In genomic region chr12:33220081-33220480, GRCm38 (mm10) we compare ENCODE assay signal across 8 mouse cellular contexts.
DNase-seq lines count a peak whose midpoint lies in the region; ATAC-seq and TF ChIP-seq lines count a peak whose summit lies in the region.

No protein-coding gene starts in this region.

- TF ChIP-seq CTCF in stomach, postnatal 0 days (IDR thresholded peaks at IDR 0.05; ENCODE audit: low read depth): no peak

- 58% methylated on average over 5 of the region's 5 CpGs for WGBS in heart, embryonic 14.5 days
- whole genome bisulfite sequencing in stomach, embryonic 15.5 days: 73% methylated on average over 5 of the region's 5 CpGs
- WGBS in stomach, postnatal 0 days: 61% methylated on average over 5 of the region's 5 CpGs
- WGBS in liver, embryonic 13.5 days (ENCODE audit: insufficient replicate concordance): 50% methylated on average over 5 of the region's 5 CpGs

- DNase-seq in heart, postnatal 36 days: no peak
- DNase-seq in stomach, postnatal 0 days (ENCODE audit: low spot score): no peak
- no peak for DNase-seq in liver, embryonic 13.5 days
- no peak for DNase-seq in kidney, postnatal 14 days
- DNase-seq in left cerebral cortex, postnatal 10 days (ENCODE audit: extremely low spot score in 1 of 2, low spot score in 2 of 2): no peak
- DNase-seq in retina, postnatal 1 day: no peak

- H3K4me2 ChIP-seq in heart, embryonic 14.5 days (ENCODE audit: low read length): peak overlapping the region; percentile 52
- peak overlapping the region; percentile 29; the same call in 1 of the 2 replicates for H3K4me2 ChIP-seq in stomach, embryonic 15.5 days
- no peak overlapping the region for H3K4me2 ChIP-seq in stomach, postnatal 0 days (replicated peaks; ENCODE audit: low read depth)
- H3K4me2 ChIP-seq in liver, embryonic 13.5 days: peak overlapping the region; percentile 68

- no peak overlapping the region for H3K4me3 ChIP-seq in heart, embryonic 14.5 days (ENCODE audit: control insufficient read depth in 1 of 2, insufficient read depth in 1 of 2, low read depth in 1 of 2, low read length in 2 of 2)
- H3K4me3 ChIP-seq in stomach, embryonic 15.5 days (replicated peaks): no peak overlapping the region
- no peak overlapping the region for H3K4me3 ChIP-seq in stomach, postnatal 0 days (ENCODE audit: low read depth, low read length)
- H3K4me3 ChIP-seq in liver, embryonic 13.5 days (replicated peaks): peak overlapping the region; percentile 52

- H3K9me3 ChIP-seq in heart, embryonic 14.5 days (ENCODE audit: control insufficient read depth, low read length): no peaks in the 10 kb centered on the region
- no peaks in the 10 kb centered on the region for H3K9me3 ChIP-seq in stomach, embryonic 15.5 days
- H3K9me3 ChIP-seq in stomach, postnatal 0 days (ENCODE audit: control insufficient read depth, low read length): no peaks in the 10 kb centered on the region
- H3K9me3 ChIP-seq in liver, embryonic 13.5 days (replicated peaks): no peaks in the 10 kb centered on the region

- TF ChIP-seq EP300 in stomach, postnatal 0 days (optimal IDR thresholded peaks at IDR 0.05): no peak

- H3K4me1 ChIP-seq in heart, embryonic 14.5 days (ENCODE audit: control insufficient read depth in 2 of 2, insufficient read depth in 2 of 2, low read length in 2 of 2): peaks cover 23 to 24% of the 10 kb centered on the region in 2 experiments
- H3K4me1 ChIP-seq in stomach, embryonic 15.5 days: peaks cover 4% of the 10 kb centered on the region; the same call in 1 of the 2 replicates
- H3K4me1 ChIP-seq in stomach, postnatal 0 days (replicated peaks; ENCODE audit: control insufficient read depth, insufficient read depth): peaks cover 2% of the 10 kb centered on the region
- peaks cover 80% of the 10 kb centered on the region for H3K4me1 ChIP-seq in liver, embryonic 13.5 days (replicated peaks)

- 0 out of 2 replicates have a peak, but pooled peaks have one; percentile 3 for ATAC-seq in heart, embryonic 14.5 days (ENCODE audit: insufficient number of reproducible peaks, insufficient read depth, low FRiP score, low read depth)
- ATAC-seq in stomach, embryonic 15.5 days (ENCODE audit: insufficient read depth, low FRiP score, low read depth): no peak
- no peak for ATAC-seq in stomach, postnatal 0 days (ENCODE audit: low FRiP score, low TSS enrichment)
- ATAC-seq in liver, embryonic 13.5 days (ENCODE audit: low read depth): peak; percentile 28

- H3K9ac ChIP-seq in heart, embryonic 14.5 days (ENCODE audit: low read length): no peak overlapping the region
- H3K9ac ChIP-seq in stomach, embryonic 15.5 days: no peak overlapping the region
- no peak overlapping the region for H3K9ac ChIP-seq in stomach, postnatal 0 days (ENCODE audit: low read length)
- H3K9ac ChIP-seq in liver, embryonic 13.5 days: peak overlapping the region; percentile 75

- H3K36me3 ChIP-seq in heart, embryonic 14.5 days (ENCODE audit: control insufficient read depth, insufficient read depth, low read length): no peaks in the 10 kb centered on the region
- H3K36me3 ChIP-seq in stomach, embryonic 15.5 days: 0 out of 2 replicates have a peak, but pooled peaks cover 3% of the 10 kb centered on the region
- H3K36me3 ChIP-seq in stomach, postnatal 0 days (ENCODE audit: control insufficient read depth, insufficient read depth, low read length): no peaks in the 10 kb centered on the region
- H3K36me3 ChIP-seq in liver, embryonic 13.5 days: 0 out of 2 replicates have a peak, but pooled peaks cover 7% of the 10 kb centered on the region

- intact Hi-C loops in heart, postnatal 36 days (cut with DNase I): no loop called here
- intact Hi-C loops in left cerebral cortex, postnatal 10 days (cut with DNase I): no loop called here

- H3K27me3 ChIP-seq in heart, embryonic 14.5 days (ENCODE audit: control insufficient read depth, insufficient read depth, low read length): peaks cover 43% of the 10 kb centered on the region
- no peaks in the 10 kb centered on the region for H3K27me3 ChIP-seq in stomach, embryonic 15.5 days (replicated peaks)
- H3K27me3 ChIP-seq in stomach, postnatal 0 days (ENCODE audit: control insufficient read depth, insufficient read depth, low read length): no peaks in the 10 kb centered on the region
- no peaks in the 10 kb centered on the region for H3K27me3 ChIP-seq in liver, embryonic 13.5 days

- peak overlapping the region; percentile 64 to 81; a peak in 3 of 4 replicates for H3K27ac ChIP-seq in heart, embryonic 14.5 days (replicated peaks in 1 of 2; ENCODE audit: control insufficient read depth in 1 of 2, insufficient read depth in 1 of 2, low read depth in 2 of 2, low read length in 2 of 2)
- peak overlapping the region; percentile 69 for H3K27ac ChIP-seq in stomach, embryonic 15.5 days
- H3K27ac ChIP-seq in stomach, postnatal 0 days (replicated peaks): no peak overlapping the region
- peak overlapping the region; percentile 100 for H3K27ac ChIP-seq in liver, embryonic 13.5 days

Comparison
In these comparisons a context has a peak if more than half of its experiments do, and no peak if none do; other contexts are left out.
1. ATAC-seq: peak in heart, embryonic 14.5 days (single experiment) and liver, embryonic 13.5 days (single experiment); none in stomach, embryonic 15.5 days (single experiment) and stomach, postnatal 0 days (single experiment).